Mouse (Mus musculus) ES-Bruce4 (cell line): ENCODE data around the gene Gm15737. TPM values are rescaled to one million over a fixed set of nuclear protein-coding genes. Genes with fewer than 3 reads are reported as not detected.

Experiments
- H3K27ac ChIP-seq: 2 replicates; pipeline ENCODE4 v1.5.1; 2012; ENCODE audit warnings: low read length, inconsistent platforms; ENCODE audit not compliant: insufficient read depth
- H3K27me3 ChIP-seq: 2 replicates; pipeline ENCODE4 v1.6.1; 2012; ENCODE audit warnings: mild to moderate bottlenecking, low read length, inconsistent platforms; ENCODE audit not compliant: control insufficient read depth, poor library complexity, insufficient read depth, severe bottlenecking
- H3K36me3 ChIP-seq: 2 replicates; pipeline ENCODE4 v1.6.1; 2012; ENCODE audit warnings: inconsistent platforms, mild to moderate bottlenecking, low read length, moderate library complexity; ENCODE audit not compliant: control insufficient read depth, poor library complexity, insufficient read depth, severe bottlenecking
- H3K4me1 ChIP-seq: one replicate; pipeline ENCODE4 v1.8.1; 2011; ENCODE audit warnings: low read length; ENCODE audit not compliant: control insufficient read depth, insufficient read depth
- H3K4me3 ChIP-seq: 2 replicates; pipeline ENCODE4 v1.5.1; 2011; ENCODE audit warnings: low read depth, mild to moderate bottlenecking, low read length
- H3K9ac ChIP-seq: 2 replicates; pipeline ENCODE4 v1.6.1; 2012; ENCODE audit warnings: low read depth, mild to moderate bottlenecking, inconsistent platforms; ENCODE audit not compliant: poor library complexity, severe bottlenecking
- H3K9me3 ChIP-seq: replicated peaks from 2 replicates; pipeline ENCODE4 v1.6.1; 2012; ENCODE audit warnings: mild to moderate bottlenecking, low read length, inconsistent platforms; ENCODE audit not compliant: control insufficient read depth, poor library complexity, insufficient read depth, severe bottlenecking
- CTCF ChIP-seq: IDR thresholded peaks from one replicate; pipeline ENCODE4 v1.8.1; 2011; ENCODE audit warnings: low read depth, low read length
- EP300 ChIP-seq: IDR thresholded peaks from 2 replicates; pipeline ENCODE4 v1.6.1; 2011; ENCODE audit warnings: low read depth, low read length; ENCODE audit not compliant: insufficient read depth
- POLR2A ChIP-seq: IDR thresholded peaks from one replicate; pipeline ENCODE4 v1.8.1; 2011; ENCODE audit warnings: low read length; ENCODE audit not compliant: insufficient read depth
- polyA plus RNA-seq: library from polyadenylated mRNA; stranded (reverse); fragments of >200 nt; gene quantifications from 2 replicates; pipeline ENCODE4 v1.2.4, GENCODE M21; 2011; ENCODE audit warnings: low read depth; ENCODE audit not compliant: missing spikeins, insufficient read depth, insufficient read length

The Gm15737 gene
- polyA plus RNA-seq, 1 experiment = not detected

DNA sequence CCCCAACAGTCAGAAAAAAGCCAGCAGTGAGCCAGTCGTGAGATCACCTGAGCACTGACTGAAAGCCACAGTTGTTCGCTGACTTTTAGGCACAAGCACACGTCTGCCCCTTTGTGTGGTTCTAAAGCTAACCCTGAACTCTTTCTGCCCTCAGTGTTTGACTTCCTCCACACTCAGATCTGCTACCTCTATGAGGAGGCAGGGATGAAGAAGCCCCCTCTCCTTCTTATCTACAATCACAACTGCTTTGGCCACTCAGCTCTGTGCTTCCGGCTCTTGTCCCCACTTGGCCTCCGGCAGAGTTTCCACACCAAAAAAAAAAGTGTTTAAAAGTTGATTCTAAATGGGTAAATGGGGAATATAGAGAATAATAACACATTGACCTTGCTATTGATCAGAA is 7.0 kb downstream of the Gm15737 start:
- H3K36me3 ChIP-seq = no peaks in the 10 kb centered on the region
- no peaks in the 10 kb centered on the region for H3K4me1 ChIP-seq

DNA sequence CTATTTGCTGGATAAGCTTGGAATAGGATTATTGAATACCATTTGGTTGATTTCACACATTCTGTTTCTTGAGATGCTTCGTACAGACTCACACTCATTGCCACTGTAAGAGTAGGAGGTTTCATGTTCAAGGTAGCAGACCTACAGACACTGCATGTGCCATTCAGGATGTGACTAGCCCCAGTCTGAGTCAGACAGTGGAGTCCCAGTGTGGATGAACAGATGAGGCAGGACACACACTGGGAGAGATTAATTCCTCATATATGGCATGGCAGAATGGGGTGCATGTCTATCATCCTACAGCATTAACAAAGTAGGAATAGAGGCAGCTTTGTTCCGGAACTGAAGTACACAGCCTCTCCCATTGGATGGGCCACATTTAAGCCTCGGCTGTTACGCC is 8.1 kb downstream of the Gm15737 start:
- H3K9ac ChIP-seq = no peak overlapping the region
- H3K27me3 ChIP-seq = no peaks in the 10 kb centered on the region
- TF ChIP-seq POLR2A (no peak), CTCF (no peak), EP300 (no peak)
- no peaks in the 10 kb centered on the region for H3K36me3 ChIP-seq
- H3K4me3 ChIP-seq = no peak overlapping the region
- no peak overlapping the region for H3K27ac ChIP-seq
- H3K9me3 ChIP-seq = no peaks in the 10 kb centered on the region
- H3K4me1 ChIP-seq = no peaks in the 10 kb centered on the region

More for the DNA sequence above, 7.0 kb downstream of the Gm15737 start:
- Histone ChIP-seq H3K27me3 (no peaks in the 10 kb centered on the region), H3K4me3 (no peak overlapping the region), H3K27ac (no peak overlapping the region), H3K9ac (no peak overlapping the region), H3K9me3 (no peaks in the 10 kb centered on the region)
- TF ChIP-seq EP300 (no peak), CTCF (no peak), POLR2A (no peak)

DNA sequence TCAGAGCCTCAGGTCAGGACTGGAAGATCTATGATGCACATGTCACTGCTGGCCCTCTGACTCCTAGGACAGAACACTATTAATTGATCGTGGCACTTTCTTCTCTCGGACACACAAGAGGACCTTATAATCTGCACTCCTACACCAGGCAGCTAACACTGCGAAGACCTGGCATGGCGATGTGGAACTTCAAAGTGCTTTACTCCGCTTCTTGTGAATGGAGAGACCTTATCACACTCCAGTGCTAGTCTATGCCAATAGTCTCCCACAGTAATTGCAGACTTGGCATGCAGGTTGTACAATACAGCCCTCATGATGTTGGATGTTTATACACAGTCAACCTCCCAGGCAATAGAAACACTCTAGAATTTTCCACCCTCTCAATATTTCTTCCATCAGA is 9.6 kb downstream of the Gm15737 start:
- Histone ChIP-seq H3K4me3 (no peak overlapping the region), H3K9ac (no peak overlapping the region), H3K27ac (no peak overlapping the region), H3K9me3 (no peaks in the 10 kb centered on the region), H3K27me3 (no peaks in the 10 kb centered on the region), H3K36me3 (no peaks in the 10 kb centered on the region), H3K4me1 (no peaks in the 10 kb centered on the region)
- TF ChIP-seq EP300 = no peak
- TF ChIP-seq CTCF = no peak
- TF ChIP-seq POLR2A = no peak

DNA sequence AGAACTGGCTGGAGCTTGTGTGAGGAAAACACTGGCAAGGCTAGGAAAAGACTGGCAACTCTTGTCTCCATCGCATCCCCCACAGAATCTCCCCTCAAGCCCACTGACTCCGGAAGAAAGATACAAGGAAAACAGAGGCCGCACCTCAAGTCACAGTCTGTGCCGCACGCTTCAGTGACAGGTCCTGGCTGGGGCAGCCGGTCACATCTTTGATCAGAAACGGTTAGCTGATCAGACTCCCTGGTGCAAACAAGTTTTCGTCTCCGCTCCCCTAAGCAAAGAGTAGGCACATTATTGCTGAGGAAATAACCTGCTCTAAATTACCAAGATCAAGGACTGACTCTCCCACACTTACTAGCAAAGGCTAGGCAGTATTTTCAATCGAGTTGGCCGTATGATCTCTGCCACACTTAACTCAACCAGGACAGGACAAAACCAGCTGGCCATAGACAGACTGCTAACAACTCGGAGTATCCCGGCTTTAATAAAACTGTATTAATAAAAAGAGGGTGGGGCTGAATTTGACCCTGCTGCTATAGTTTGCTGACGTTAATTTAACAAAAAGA is 10.6 kb downstream of the Gm15737 start:
- H3K4me3 ChIP-seq = no peak overlapping the region
- no peak overlapping the region for H3K27ac ChIP-seq
- no peaks in the 10 kb centered on the region for H3K4me1 ChIP-seq
- TF ChIP-seq POLR2A = no peak
- no peak for TF ChIP-seq EP300
- TF ChIP-seq CTCF = no peak
- no peaks in the 10 kb centered on the region for H3K27me3 ChIP-seq
- no peak overlapping the region for H3K9ac ChIP-seq
- H3K9me3 ChIP-seq = no peaks in the 10 kb centered on the region
- H3K36me3 ChIP-seq = no peaks in the 10 kb centered on the region

DNA sequence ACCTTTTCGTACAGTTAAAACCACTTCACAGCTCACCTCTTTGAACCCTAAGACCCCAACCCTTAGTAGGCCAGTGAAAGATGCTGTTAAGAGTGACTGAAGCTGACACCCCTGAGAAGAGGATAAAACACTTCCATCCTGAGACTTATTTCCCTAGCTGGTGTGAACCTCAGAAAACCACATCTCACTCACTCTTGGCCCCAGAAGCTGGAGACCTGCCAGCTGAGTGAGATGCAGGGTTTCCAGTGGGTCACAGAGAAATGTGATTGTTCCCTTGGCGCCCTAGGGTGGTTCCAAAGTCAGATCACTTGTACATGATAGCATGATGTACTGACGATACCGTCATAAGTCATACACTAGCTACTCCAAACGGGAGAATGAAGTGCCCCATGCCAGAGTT is 13.3 kb downstream of the Gm15737 start:
- Histone ChIP-seq H3K4me1 (no peaks in the 10 kb centered on the region), H3K4me3 (no peak overlapping the region), H3K27ac (no peak overlapping the region), H3K27me3 (no peaks in the 10 kb centered on the region), H3K9ac (no peak overlapping the region), H3K9me3 (no peaks in the 10 kb centered on the region), H3K36me3 (no peaks in the 10 kb centered on the region)
- TF ChIP-seq POLR2A = no peak
- no peak for TF ChIP-seq EP300
- TF ChIP-seq CTCF = no peak

DNA sequence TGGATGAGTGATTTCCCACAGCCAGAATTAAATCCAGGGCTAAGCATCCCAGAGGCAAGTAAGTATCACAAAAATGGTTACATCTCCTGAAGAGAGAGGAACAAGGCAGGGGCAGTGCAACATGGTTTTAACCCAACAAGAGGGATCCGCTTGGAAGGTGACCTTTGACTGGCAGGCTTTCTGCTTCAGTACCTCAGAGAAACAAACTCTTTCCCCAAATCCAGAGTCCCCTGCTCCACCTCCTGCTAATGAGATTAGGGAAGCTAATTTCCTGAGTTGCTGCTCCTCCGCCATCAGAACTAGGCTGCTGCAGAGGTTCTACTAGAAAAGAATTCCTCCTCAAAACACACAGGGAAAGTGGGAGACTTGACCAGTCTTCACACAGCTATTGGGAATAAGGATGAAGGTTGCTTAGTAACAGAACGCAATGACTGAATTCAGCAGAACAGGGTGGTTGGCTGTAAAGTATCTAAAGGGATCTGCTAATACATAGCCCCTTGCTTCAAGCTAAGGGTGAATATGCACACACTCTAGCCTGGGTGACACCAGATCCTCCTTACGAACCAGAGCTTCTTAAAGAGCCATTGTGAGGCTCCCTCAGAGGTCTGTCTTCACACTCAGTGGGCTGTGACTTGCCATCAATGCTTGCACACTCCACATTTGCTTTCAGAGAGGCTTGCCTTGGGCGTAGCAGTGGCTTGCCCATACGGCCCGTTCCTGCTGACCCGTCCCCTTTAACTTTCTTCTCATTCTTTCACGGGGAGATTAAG is 14.2 kb downstream of the Gm15737 start:
- Histone ChIP-seq H3K9me3 (no peaks in the 10 kb centered on the region), H3K36me3 (no peaks in the 10 kb centered on the region), H3K27ac (no peak overlapping the region), H3K9ac (no peak overlapping the region), H3K27me3 (no peaks in the 10 kb centered on the region), H3K4me3 (no peak overlapping the region), H3K4me1 (no peaks in the 10 kb centered on the region)
- TF ChIP-seq EP300 = no peak
- TF ChIP-seq CTCF = no peak
- no peak for TF ChIP-seq POLR2A
